Mouse (Mus musculus) liver, embryonic 14.5 days (tissue): ENCODE results near the gene Cc2d1a. TPM values are rescaled to one million over a fixed set of nuclear protein-coding genes. Genes with fewer than 3 reads are reported as not detected.
A peak's percentile ranks its signal among the peaks of the same experiment; 100 is the strongest.

Experiments used
- ATAC-seq: fragments of 200-750 bp; cut with Nextera tagmentation; 2 replicates; pipeline ENCODE4 v1.8.0; 2017; ENCODE audit warnings: moderate number of reproducible peaks, mild to moderate bottlenecking, moderate library complexity; ENCODE audit not compliant: insufficient read depth
- DNase-seq, 3 experiments: peaks; one replicate each; pipeline ENCODE4 v3.0.0-alpha.2; 2012 to 2013; ENCODE audit warnings: low read depth in 3 of 3, low spot score in 3 of 3
- H3K27ac ChIP-seq: fragments of 300-500 bp; sonication (generic); 2 replicates; pipeline ENCODE4 v1.5.1; 2014; ENCODE audit warnings: moderate library complexity, mild to moderate bottlenecking, control low read depth, inconsistent platforms
- H3K27me3 ChIP-seq: fragments of 300-500 bp; sonication (generic); 2 replicates; pipeline ENCODE4 v1.6.1; 2014; ENCODE audit warnings: mild to moderate bottlenecking, low read length, moderate library complexity; ENCODE audit not compliant: control insufficient read depth, insufficient read depth
- H3K36me3 ChIP-seq: fragments of 300-500 bp; sonication (generic); replicated peaks from 2 replicates; pipeline ENCODE4 v1.6.1; 2014; ENCODE audit warnings: low read depth; ENCODE audit not compliant: control insufficient read depth, insufficient read depth
- H3K4me1 ChIP-seq, 2 experiments: fragments of 200-500 bp in 1 of 2; fragments of 300-500 bp in 1 of 2; sonication (generic) in 1 of 2; replicated peaks; 2 replicates each; pipeline ENCODE4 v1.6.1; 2012 to 2014; ENCODE audit warnings: antibody characterized with exemption in 1 of 2, inconsistent platforms in 1 of 2, low read length in 1 of 2; ENCODE audit not compliant: control insufficient read depth in 2 of 2, insufficient read depth in 2 of 2
- H3K4me2 ChIP-seq: fragments of 300-500 bp; sonication (generic); 2 replicates; pipeline ENCODE4 v1.6.1; 2014; ENCODE audit warnings: low read depth, mild to moderate bottlenecking, control low read depth, moderate library complexity
- H3K4me3 ChIP-seq, 2 experiments: fragments of 200-500 bp in 1 of 2; fragments of 300-500 bp in 1 of 2; sonication (generic) in 1 of 2; 2 replicates each; pipeline ENCODE4 v1.5.1; 2012 to 2014; ENCODE audit warnings: low read depth in 2 of 2, low read length in 2 of 2, mild to moderate bottlenecking in 2 of 2, control low read depth in 1 of 2, inconsistent platforms in 1 of 2, moderate library complexity in 1 of 2; ENCODE audit not compliant: insufficient read depth in 1 of 2
- H3K9ac ChIP-seq: fragments of 300-500 bp; sonication (generic); replicated peaks from 2 replicates; pipeline ENCODE4 v1.6.1; 2014; ENCODE audit warnings: mild to moderate bottlenecking, control low read depth, moderate library complexity
- H3K9me3 ChIP-seq: fragments of 300-500 bp; sonication (generic); 2 replicates; pipeline ENCODE4 v1.6.1; 2016; ENCODE audit warnings: low read length, mixed read lengths; ENCODE audit not compliant: control insufficient read depth
- CTCF ChIP-seq: IDR thresholded peaks from 2 replicates; pipeline ENCODE4 v1.5.1; 2016; ENCODE audit warnings: antibody characterized with exemption, low read depth, control low read depth
- EP300 ChIP-seq: IDR thresholded peaks from 2 replicates; pipeline ENCODE4 v1.6.1; 2016; ENCODE audit warnings: antibody characterized with exemption, low read depth
- WGBS: fragments of 180-500 bp; shearing (Covaris S2); extraction: QIAGEN DNeasy Blood & Tissue Kit; methylation state at CpG from one replicate; pipeline ENCODE4 v1.1.7; 2014; ENCODE audit not compliant: insufficient replicate concordance; 5-methylcytosine and 5-hydroxymethylcytosine counted together
- microRNA counts: library from miRNA; unstranded; fragments of <30 nt; microRNA quantifications from one replicate; lab custom pipeline; 2016
- microRNA-seq: library from miRNA; unstranded; fragments of <30 nt; microRNA quantifications from one replicate; pipeline ENCODE4, GENCODE M21; 2016
- polyA plus RNA-seq, 2 experiments: library from polyadenylated mRNA; depleted of rRNA in 1 of 2; stranded (reverse) in 1 of 2; unstranded in 1 of 2; fragments of >200 nt; fragmentation: Nextera tagmentation in 1 of 2; extraction: Ambion mirVana in 1 of 2; gene quantifications; 2 replicates each; pipeline versions ENCODE4 v1.2.1 to v1.2.3; 2012 to 2014

The Cc2d1a gene
- polyA plus RNA-seq, 2 experiments: 2.3 to 3.4 TPM

DNA sequence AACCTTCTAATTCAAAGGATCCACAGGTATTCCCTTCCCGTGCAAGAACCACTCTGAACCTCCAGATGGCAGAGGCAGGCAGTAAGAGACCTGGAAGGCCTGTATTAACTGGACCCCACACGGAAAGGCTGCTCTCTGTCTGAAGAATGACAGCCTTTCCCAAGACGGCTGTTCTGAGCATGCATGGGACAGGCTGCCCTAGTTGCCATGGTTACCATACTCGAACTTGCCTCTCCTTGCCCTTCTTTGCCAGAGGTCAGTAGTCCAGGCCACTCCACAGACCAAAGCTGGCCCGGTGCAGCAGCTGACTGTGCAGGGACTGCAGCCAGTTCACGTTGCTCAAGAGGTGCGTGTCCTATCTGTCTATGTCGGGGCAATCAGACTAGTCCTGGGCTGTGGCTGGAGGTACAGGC is 63.9 kb downstream of the Cc2d1a start:
- Histone ChIP-seq H3K36me3 (no peaks in the 10 kb centered on the region; the same call in 1 of the 2 replicates), H3K4me2 (no peak overlapping the region), H3K4me3 (no peak overlapping the region), H3K27me3 (no peaks in the 10 kb centered on the region), H3K9me3 (no peaks in the 10 kb centered on the region), H3K4me1 (no peaks in the 10 kb centered on the region), H3K9ac (no peak overlapping the region), H3K27ac (no peak overlapping the region)
- ATAC-seq: peak; percentile 45; the same call in 1 of the 2 replicates
- DNase-seq: no peak
- 67% methylated on average over 8 of the region's 8 CpGs for WGBS
- TF ChIP-seq CTCF: 0 out of 2 replicates have a peak, but pooled peaks have one; percentile 20
- TF ChIP-seq EP300: no peak

MicroRNAs within 50 kb of the gene (microRNA counts, 519-probe panel; counts per million panel counts)
- 69.9 counts per million for microRNA mmu-miR-181c (lab: Ali Mortazavi, UCI)
- 5,941 counts per million, percentile 44 among the panel's probes with 10 or more counts for microRNA mmu-miR-709 (lab: Ali Mortazavi, UCI)

Small RNA genes within 50 kb of the gene (microRNA-seq; reads per million reads assigned to microRNA genes)
- gene Gm25110 (not detected), gene Mir181c (1,484 reads per million, percentile 78 among the genes with 10 or more reads in this experiment), gene Mir181d (947 reads per million, percentile 72 among the genes with 10 or more reads in this experiment), gene Mir709 (not detected)

Other genes starting within 250 kb of the Cc2d1a start
- gene Adgrl1, start 247.8 kb downstream of the Cc2d1a start, polyA plus RNA-seq (2012; rRNA removed): 4.5 and 6.1 TPM in 2 replicates
- gene Adgrl1, start 247.8 kb downstream of the Cc2d1a start, polyA plus RNA-seq (2014; fragmentation: Nextera tagmentation; extraction: Ambion mirVana): 1.2 and 1.7 TPM in 2 replicates
- 0.30 and 0.31 TPM in 2 replicates for gene Gm10644, start 192.7 kb downstream of the Cc2d1a start, polyA plus RNA-seq (2012; rRNA removed)
- gene Gm10644, start 192.7 kb downstream of the Cc2d1a start, polyA plus RNA-seq (2014; fragmentation: Nextera tagmentation; extraction: Ambion mirVana): 0.09 and 0.30 TPM in 2 replicates
- 92.7 and 98.5 TPM in 2 replicates for gene Asf1b, start 192.4 kb downstream of the Cc2d1a start, polyA plus RNA-seq (2012; rRNA removed)
- 130 and 138 TPM in 2 replicates for gene Asf1b, start 192.4 kb downstream of the Cc2d1a start, polyA plus RNA-seq (2014; fragmentation: Nextera tagmentation; extraction: Ambion mirVana)
- 19.9 and 24.8 TPM in 2 replicates for gene Prkaca, start 174.9 kb downstream of the Cc2d1a start, polyA plus RNA-seq (2012; rRNA removed)
- 30.6 and 34.0 TPM in 2 replicates for gene Prkaca, start 174.9 kb downstream of the Cc2d1a start, polyA plus RNA-seq (2014; fragmentation: Nextera tagmentation; extraction: Ambion mirVana)
- 32.5 and 34.5 TPM in 2 replicates for gene Samd1, start 150.3 kb downstream of the Cc2d1a start, polyA plus RNA-seq (2012; rRNA removed)
- gene Samd1, start 150.3 kb downstream of the Cc2d1a start, polyA plus RNA-seq (2014; fragmentation: Nextera tagmentation; extraction: Ambion mirVana): 9.1 and 9.3 TPM in 2 replicates
- 0.41 and 0.65 TPM in 2 replicates for gene 1700067K01Rik, start 146.4 kb downstream of the Cc2d1a start, polyA plus RNA-seq (2012; rRNA removed)
- gene 1700067K01Rik, start 146.4 kb downstream of the Cc2d1a start, polyA plus RNA-seq (2014; fragmentation: Nextera tagmentation; extraction: Ambion mirVana): 0.41 and 0.49 TPM in 2 replicates
- gene 2210011C24Rik, start 135.8 kb downstream of the Cc2d1a start, polyA plus RNA-seq (2012; rRNA removed): not detected in 2 replicates
- not detected in 2 replicates for gene 2210011C24Rik, start 135.8 kb downstream of the Cc2d1a start, polyA plus RNA-seq (2014; fragmentation: Nextera tagmentation; extraction: Ambion mirVana)
- 0.11 and 0.19 TPM in 2 replicates for gene Palm3, start 126.5 kb downstream of the Cc2d1a start, polyA plus RNA-seq (2012; rRNA removed)
- 0.09 TPM in 1 of 2 replicates, not detected in the other for gene Palm3, start 126.5 kb downstream of the Cc2d1a start, polyA plus RNA-seq (2014; fragmentation: Nextera tagmentation; extraction: Ambion mirVana)
- gene Il27ra, start 105.3 kb downstream of the Cc2d1a start, polyA plus RNA-seq (2012; rRNA removed): 0.56 and 0.70 TPM in 2 replicates
- 0.32 and 0.45 TPM in 2 replicates for gene Il27ra, start 105.3 kb downstream of the Cc2d1a start, polyA plus RNA-seq (2014; fragmentation: Nextera tagmentation; extraction: Ambion mirVana)
- gene Rln3, start 102.9 kb downstream of the Cc2d1a start, polyA plus RNA-seq (2012; rRNA removed): not detected in 2 replicates
- not detected in 2 replicates for gene Rln3, start 102.9 kb downstream of the Cc2d1a start, polyA plus RNA-seq (2014; fragmentation: Nextera tagmentation; extraction: Ambion mirVana)
- 0.08 and 0.22 TPM in 2 replicates for gene Gm10643, start 82.8 kb downstream of the Cc2d1a start, polyA plus RNA-seq (2012; rRNA removed)
- gene Gm10643, start 82.8 kb downstream of the Cc2d1a start, polyA plus RNA-seq (2014; fragmentation: Nextera tagmentation; extraction: Ambion mirVana): 0.16 TPM in 1 of 2 replicates, not detected in the other
- gene Rfx1, start 81.1 kb downstream of the Cc2d1a start, polyA plus RNA-seq (2012; rRNA removed): 4.6 and 5.0 TPM in 2 replicates
- gene Rfx1, start 81.1 kb downstream of the Cc2d1a start, polyA plus RNA-seq (2014; fragmentation: Nextera tagmentation; extraction: Ambion mirVana): 1.5 and 2.6 TPM in 2 replicates
- 16.8 and 17.1 TPM in 2 replicates for gene Dcaf15, start 43.2 kb downstream of the Cc2d1a start, polyA plus RNA-seq (2012; rRNA removed)
- 2.5 and 3.2 TPM in 2 replicates for gene Dcaf15, start 43.2 kb downstream of the Cc2d1a start, polyA plus RNA-seq (2014; fragmentation: Nextera tagmentation; extraction: Ambion mirVana)
- 0.03 and 0.04 TPM in 2 replicates for gene Podnl1, start 21.9 kb downstream of the Cc2d1a start, polyA plus RNA-seq (2012; rRNA removed)
- not detected in 2 replicates for gene Podnl1, start 21.9 kb downstream of the Cc2d1a start, polyA plus RNA-seq (2014; fragmentation: Nextera tagmentation; extraction: Ambion mirVana)
- 0.15 and 0.19 TPM in 2 replicates for gene 4930432K21Rik, start 89 bp upstream of the Cc2d1a start, polyA plus RNA-seq (2012; rRNA removed)
- gene 4930432K21Rik, start 89 bp upstream of the Cc2d1a start, polyA plus RNA-seq (2014; fragmentation: Nextera tagmentation; extraction: Ambion mirVana): 0.25 TPM in 1 of 2 replicates, not detected in the other
- gene Nanos3, start 37.3 kb upstream of the Cc2d1a start, polyA plus RNA-seq (2012; rRNA removed): 0.12 TPM in 1 of 2 replicates, not detected in the other
- gene Nanos3, start 37.3 kb upstream of the Cc2d1a start, polyA plus RNA-seq (2014; fragmentation: Nextera tagmentation; extraction: Ambion mirVana): not detected in 2 replicates
- 1.9 and 2.1 TPM in 2 replicates for gene Zswim4, start 89.1 kb upstream of the Cc2d1a start, polyA plus RNA-seq (2012; rRNA removed)
- 0.74 and 1.4 TPM in 2 replicates for gene Zswim4, start 89.1 kb upstream of the Cc2d1a start, polyA plus RNA-seq (2014; fragmentation: Nextera tagmentation; extraction: Ambion mirVana)
- 95.7 and 127 TPM in 2 replicates for gene D8Ertd738e, start 101.8 kb upstream of the Cc2d1a start, polyA plus RNA-seq (2012; rRNA removed)
- 261 and 262 TPM in 2 replicates for gene D8Ertd738e, start 101.8 kb upstream of the Cc2d1a start, polyA plus RNA-seq (2014; fragmentation: Nextera tagmentation; extraction: Ambion mirVana)
- 15.6 and 17.2 TPM in 2 replicates for gene Mri1, start 109.4 kb upstream of the Cc2d1a start, polyA plus RNA-seq (2012; rRNA removed)
- 27.1 and 28.7 TPM in 2 replicates for gene Mri1, start 109.4 kb upstream of the Cc2d1a start, polyA plus RNA-seq (2014; fragmentation: Nextera tagmentation; extraction: Ambion mirVana)
- gene Ccdc130, start 122.4 kb upstream of the Cc2d1a start, polyA plus RNA-seq (2012; rRNA removed): 3.6 and 5.5 TPM in 2 replicates
- gene Ccdc130, start 122.4 kb upstream of the Cc2d1a start, polyA plus RNA-seq (2014; fragmentation: Nextera tagmentation; extraction: Ambion mirVana): 5.0 and 7.1 TPM in 2 replicates
- 0.19 and 1.5 TPM in 2 replicates for gene Cacna1a, start 240.5 kb upstream of the Cc2d1a start, polyA plus RNA-seq (2012; rRNA removed)
- 0.61 TPM in 2 replicates for gene Cacna1a, start 240.5 kb upstream of the Cc2d1a start, polyA plus RNA-seq (2014; fragmentation: Nextera tagmentation; extraction: Ambion mirVana)